Mouse (Mus musculus): ENCODE data around the gene Miga1. TPM values are rescaled to one million over a fixed set of nuclear protein-coding genes. Genes with fewer than 3 reads are reported as not detected.

The Miga1 gene
- polyA plus RNA-seq, 1 experiment, result 10.1 TPM

- no peaks in the 10 kb centered on the region for H3K27me3 ChIP-seq (replicated peaks; ENCODE audit: control insufficient read depth, insufficient read depth, low read length)
- no peak for DNase-seq
- 86% methylated on average over 10 of the region's 10 CpGs for WGBS
- no peak for TF ChIP-seq POLR2A (IDR thresholded peaks at IDR 0.05; ENCODE audit: low read depth, low read length)
- TF ChIP-seq CTCF (conservative IDR thresholded peaks at IDR 0.05; ENCODE audit: insufficient read depth, insufficient read length, low read depth, low read length), result no peak
- no peak overlapping the region for H3K27ac ChIP-seq (ENCODE audit: insufficient read depth, low read depth, low read length)
- H3K36me3 ChIP-seq (ENCODE audit: control insufficient read depth, insufficient read depth, low read length), result no peaks in the 10 kb centered on the region
- H3K4me3 ChIP-seq (ENCODE audit: insufficient read depth, low read depth, low read length), result no peak overlapping the region
- H3K4me1 ChIP-seq (ENCODE audit: control insufficient read depth, insufficient read depth, low read length), result peaks cover 15% of the 10 kb centered on the region
These were observed 13.4 kb upstream of the Miga1 start for GRCm38 (mm10) chr3:152353434-152354177.

GRCm38 (mm10) chr3:152352289-152352688 is 12.1 kb upstream of the Miga1 start:
- Histone ChIP-seq H3K36me3 (ENCODE audit: control insufficient read depth, insufficient read depth, low read length) (no peaks in the 10 kb centered on the region), H3K27ac (ENCODE audit: insufficient read depth, low read depth, low read length) (no peak overlapping the region), H3K4me1 (ENCODE audit: control insufficient read depth, insufficient read depth, low read length) (peaks cover 15% of the 10 kb centered on the region), H3K27me3 (replicated peaks; ENCODE audit: control insufficient read depth, insufficient read depth, low read length) (no peaks in the 10 kb centered on the region), H3K4me3 (ENCODE audit: insufficient read depth, low read depth, low read length) (no peak overlapping the region)
- 48% methylated on average over 4 of the region's 4 CpGs for WGBS
- DNase-seq, result peak; percentile 57
- TF ChIP-seq POLR2A (IDR thresholded peaks at IDR 0.05; ENCODE audit: low read depth, low read length) (no peak), CTCF (conservative IDR thresholded peaks at IDR 0.05; ENCODE audit: insufficient read depth, insufficient read length, low read depth, low read length) (no peak)

GRCm38 (mm10) chr3:152350966-152351365 is 10.8 kb upstream of the Miga1 start:
- no peak for TF ChIP-seq CTCF (conservative IDR thresholded peaks at IDR 0.05; ENCODE audit: insufficient read depth, insufficient read length, low read depth, low read length)
- TF ChIP-seq POLR2A (IDR thresholded peaks at IDR 0.05; ENCODE audit: low read depth, low read length), result no peak
- DNase-seq, result no peak
- WGBS, result 79% methylated on average over 5 of the region's 5 CpGs
- no peak overlapping the region for H3K27ac ChIP-seq (ENCODE audit: insufficient read depth, low read depth, low read length)
- no peaks in the 10 kb centered on the region for H3K36me3 ChIP-seq (ENCODE audit: control insufficient read depth, insufficient read depth, low read length)
- H3K4me1 ChIP-seq (ENCODE audit: control insufficient read depth, insufficient read depth, low read length), result peaks cover 15% of the 10 kb centered on the region
- no peak overlapping the region for H3K4me3 ChIP-seq (ENCODE audit: insufficient read depth, low read depth, low read length)
- H3K27me3 ChIP-seq (replicated peaks; ENCODE audit: control insufficient read depth, insufficient read depth, low read length), result no peaks in the 10 kb centered on the region

GRCm38 (mm10) chr3:152350431-152350830 is 10.2 kb upstream of the Miga1 start:
- WGBS, result 51% methylated on average over 3 of the region's 3 CpGs
- peaks cover 15% of the 10 kb centered on the region for H3K4me1 ChIP-seq (ENCODE audit: control insufficient read depth, insufficient read depth, low read length)

GRCm38 (mm10) chr3:152348011-152348830 is 8.0 kb upstream of the Miga1 start:
- TF ChIP-seq CTCF (conservative IDR thresholded peaks at IDR 0.05; ENCODE audit: insufficient read depth, insufficient read length, low read depth, low read length) (no peak), POLR2A (IDR thresholded peaks at IDR 0.05; ENCODE audit: low read depth, low read length) (no peak)
- no peak overlapping the region for H3K27ac ChIP-seq (ENCODE audit: insufficient read depth, low read depth, low read length)
- WGBS, result 71% methylated on average over 10 of the region's 10 CpGs
- H3K27me3 ChIP-seq (replicated peaks; ENCODE audit: control insufficient read depth, insufficient read depth, low read length), result no peaks in the 10 kb centered on the region
- peak; percentile 17 for DNase-seq
- no peak overlapping the region for H3K4me3 ChIP-seq (ENCODE audit: insufficient read depth, low read depth, low read length)
- H3K36me3 ChIP-seq (ENCODE audit: control insufficient read depth, insufficient read depth, low read length), result no peaks in the 10 kb centered on the region
- peaks cover 15% of the 10 kb centered on the region for H3K4me1 ChIP-seq (ENCODE audit: control insufficient read depth, insufficient read depth, low read length)

More at GRCm38 (mm10) chr3:152350431-152350830, 10.2 kb upstream of the Miga1 start:
- H3K27me3 ChIP-seq (replicated peaks; ENCODE audit: control insufficient read depth, insufficient read depth, low read length), result no peaks in the 10 kb centered on the region
- H3K36me3 ChIP-seq (ENCODE audit: control insufficient read depth, insufficient read depth, low read length), result no peaks in the 10 kb centered on the region
- no peak for DNase-seq
- no peak for TF ChIP-seq POLR2A (IDR thresholded peaks at IDR 0.05; ENCODE audit: low read depth, low read length)
- TF ChIP-seq CTCF (conservative IDR thresholded peaks at IDR 0.05; ENCODE audit: insufficient read depth, insufficient read length, low read depth, low read length), result no peak
- no peak overlapping the region for H3K4me3 ChIP-seq (ENCODE audit: insufficient read depth, low read depth, low read length)
- H3K27ac ChIP-seq (ENCODE audit: insufficient read depth, low read depth, low read length), result no peak overlapping the region

- Histone ChIP-seq H3K36me3 (ENCODE audit: control insufficient read depth, insufficient read depth, low read length) (no peaks in the 10 kb centered on the region), H3K4me1 (ENCODE audit: control insufficient read depth, insufficient read depth, low read length) (peaks cover 15% of the 10 kb centered on the region), H3K4me3 (ENCODE audit: insufficient read depth, low read depth, low read length) (peak overlapping the region; percentile 81), H3K27me3 (replicated peaks; ENCODE audit: control insufficient read depth, insufficient read depth, low read length) (no peaks in the 10 kb centered on the region), H3K27ac (ENCODE audit: insufficient read depth, low read depth, low read length) (no peak overlapping the region)
- 44% methylated on average over 3 of the region's 3 CpGs for WGBS
- DNase-seq, result no peak
- TF ChIP-seq CTCF (conservative IDR thresholded peaks at IDR 0.05; ENCODE audit: insufficient read depth, insufficient read length, low read depth, low read length) (no peak), POLR2A (IDR thresholded peaks at IDR 0.05; ENCODE audit: low read depth, low read length) (no peak)
These were observed 7.0 kb upstream of the Miga1 start for GRCm38 (mm10) chr3:152347227-152347626.

GRCm38 (mm10) chr3:152346633-152347141 is 6.5 kb upstream of the Miga1 start:
- Histone ChIP-seq H3K4me3 (ENCODE audit: insufficient read depth, low read depth, low read length) (peak overlapping the region; percentile 81), H3K27me3 (replicated peaks; ENCODE audit: control insufficient read depth, insufficient read depth, low read length) (no peaks in the 10 kb centered on the region), H3K27ac (ENCODE audit: insufficient read depth, low read depth, low read length) (0 out of 2 replicates have a peak overlapping the region, but pooled peaks have one; percentile 34), H3K4me1 (ENCODE audit: control insufficient read depth, insufficient read depth, low read length) (peaks cover 15% of the 10 kb centered on the region), H3K36me3 (ENCODE audit: control insufficient read depth, insufficient read depth, low read length) (no peaks in the 10 kb centered on the region)
- TF ChIP-seq POLR2A (IDR thresholded peaks at IDR 0.05; ENCODE audit: low read depth, low read length) (no peak), CTCF (conservative IDR thresholded peaks at IDR 0.05; ENCODE audit: insufficient read depth, insufficient read length, low read depth, low read length) (no peak)
- peak; percentile 58 for DNase-seq
- under 1% methylated on average over 53 of the region's 54 CpGs for WGBS
